Mouse (Mus musculus) stomach, embryonic 16.5 days (tissue): ENCODE data around the gene Gm26620. TPM values are rescaled to one million over a fixed set of nuclear protein-coding genes. Genes with fewer than 3 reads are reported as not detected.

Experiments used
- polyA plus RNA-seq: library from polyadenylated mRNA; unstranded; fragments of >200 nt; fragmentation: Nextera tagmentation; extraction: Ambion mirVana; gene quantifications from 2 replicates; pipeline ENCODE4 v1.2.1, GENCODE M21; 2015

Gene Gm26620
- polyA plus RNA-seq, 1 experiment from 2014 or later, result 1.8 TPM

Other genes with a start within 250 kb of the Gm26620 start
- gene Olfml2b, start 240.5 kb upstream of the Gm26620 start, polyA plus RNA-seq, result 49.2 and 58.5 TPM in 2 replicates
- gene Atf6, start 17.3 kb upstream of the Gm26620 start, polyA plus RNA-seq, result 9.8 and 10.0 TPM in 2 replicates
- 33.1 and 38.3 TPM in 2 replicates for gene Dusp12, start 475 bp downstream of the Gm26620 start, polyA plus RNA-seq
- not detected in 2 replicates for gene Fcrlb, start 27.9 kb downstream of the Gm26620 start, polyA plus RNA-seq
- gene Fcrla, start 42.5 kb downstream of the Gm26620 start, polyA plus RNA-seq, result 0.15 TPM in 1 of 2 replicates, not detected in the other
- gene Fcgr2b, start 91.5 kb downstream of the Gm26620 start, polyA plus RNA-seq, result 3.4 TPM in 2 replicates
- 0.90 and 1.5 TPM in 2 replicates for gene Fcgr4, start 133.9 kb downstream of the Gm26620 start, polyA plus RNA-seq
- gene Fcgr3, start 179.9 kb downstream of the Gm26620 start, polyA plus RNA-seq, result 17.7 and 20.2 TPM in 2 replicates
- gene Cfap126, start 228.9 kb downstream of the Gm26620 start, polyA plus RNA-seq, result 2.1 and 3.1 TPM in 2 replicates